Mouse (Mus musculus): ENCODE data around the gene Lrrc23. TPM values are rescaled to one million over a fixed set of nuclear protein-coding genes. Genes with fewer than 3 reads are reported as not detected.

The Lrrc23 gene
- total and polyA plus RNA-seq, 3 experiments, result 0.11 TPM; not detected in 2

GRCm38 (mm10) chr6:124743647-124744046 lies 35.9 kb downstream of the Lrrc23 start:
- peaks cover 73% of the 10 kb centered on the region for H3K4me1 ChIP-seq (ENCODE audit: insufficient read depth, low read depth, low read length)
- H3K36me3 ChIP-seq (replicated peaks), result peaks cover 48% of the 10 kb centered on the region
- ATAC-seq (ENCODE audit: extremely low read depth, insufficient number of reproducible peaks, low FRiP score, poor library complexity, severe bottlenecking), result no peak

GRCm38 (mm10) chr6:124742839-124743514 lies 36.5 kb downstream of the Lrrc23 start:
- Histone ChIP-seq H3K4me3 (ENCODE audit: low read depth, low read length) (no peak overlapping the region), H3K9me3 (replicated peaks) (no peaks in the 10 kb centered on the region), H3K4me1 (ENCODE audit: insufficient read depth, low read depth, low read length) (peaks cover 79% of the 10 kb centered on the region), H3K27me3 (ENCODE audit: insufficient read depth, low read length) (peaks cover 3% of the 10 kb centered on the region; the same call in 1 of the 2 replicates), H3K36me3 (replicated peaks) (peaks cover 45% of the 10 kb centered on the region)
- DNase-seq (ENCODE audit: low spot score), result no peak
- no peak for TF ChIP-seq POLR2AphosphoS5 (IDR thresholded peaks at IDR 0.05; ENCODE audit: insufficient replicate concordance, low read depth, low read length)
- TF ChIP-seq GATA1 (IDR thresholded peaks at IDR 0.05; ENCODE audit: borderline replicate concordance, low read length), result no peak
- no peak for TF ChIP-seq TAL1 (conservative IDR thresholded peaks at IDR 0.05; ENCODE audit: low read depth, low read length)
- no peak for TF ChIP-seq CTCF (IDR thresholded peaks at IDR 0.05; ENCODE audit: low read depth, low read length)
- no peak for TF ChIP-seq GATA2 (IDR thresholded peaks at IDR 0.05; ENCODE audit: borderline replicate concordance, low read depth, low read length)
- ATAC-seq (ENCODE audit: extremely low read depth, insufficient number of reproducible peaks, low FRiP score, poor library complexity, severe bottlenecking), result no peak

More at GRCm38 (mm10) chr6:124743647-124744046, 35.9 kb downstream of the Lrrc23 start:
- peaks cover 3% of the 10 kb centered on the region; the same call in 1 of the 2 replicates for H3K27me3 ChIP-seq (ENCODE audit: insufficient read depth, low read length)
- TF ChIP-seq TAL1 (conservative IDR thresholded peaks at IDR 0.05; ENCODE audit: low read depth, low read length) (no peak), CTCF (IDR thresholded peaks at IDR 0.05; ENCODE audit: low read depth, low read length) (no peak), GATA2 (IDR thresholded peaks at IDR 0.05; ENCODE audit: borderline replicate concordance, low read depth, low read length) (no peak), POLR2AphosphoS5 (IDR thresholded peaks at IDR 0.05; ENCODE audit: insufficient replicate concordance, low read depth, low read length) (no peak), GATA1 (IDR thresholded peaks at IDR 0.05; ENCODE audit: borderline replicate concordance, low read length) (no peak)
- no peaks in the 10 kb centered on the region for H3K9me3 ChIP-seq (replicated peaks)
- no peak for DNase-seq (ENCODE audit: low spot score)
- H3K4me3 ChIP-seq (ENCODE audit: low read depth, low read length), result no peak overlapping the region

- TF ChIP-seq TAL1 (conservative IDR thresholded peaks at IDR 0.05; ENCODE audit: low read depth, low read length) (no peak), CTCF (IDR thresholded peaks at IDR 0.05; ENCODE audit: low read depth, low read length) (no peak), POLR2AphosphoS5 (IDR thresholded peaks at IDR 0.05; ENCODE audit: insufficient replicate concordance, low read depth, low read length) (no peak), GATA2 (IDR thresholded peaks at IDR 0.05; ENCODE audit: borderline replicate concordance, low read depth, low read length) (no peak), GATA1 (IDR thresholded peaks at IDR 0.05; ENCODE audit: borderline replicate concordance, low read length) (no peak)
- Histone ChIP-seq H3K36me3 (replicated peaks) (peaks cover 33% of the 10 kb centered on the region), H3K4me3 (ENCODE audit: low read depth, low read length) (peak overlapping the region; percentile 41; the same call in 1 of the 2 replicates), H3K4me1 (ENCODE audit: insufficient read depth, low read depth, low read length) (peaks cover 78% of the 10 kb centered on the region), H3K27me3 (ENCODE audit: insufficient read depth, low read length) (no peaks in the 10 kb centered on the region), H3K9me3 (replicated peaks) (no peaks in the 10 kb centered on the region)
- DNase-seq (ENCODE audit: low spot score) (no peak), ATAC-seq (ENCODE audit: extremely low read depth, insufficient number of reproducible peaks, low FRiP score, poor library complexity, severe bottlenecking) (no peak)
These were observed 37.7 kb downstream of the Lrrc23 start for GRCm38 (mm10) chr6:124741842-124742241.

GRCm38 (mm10) chr6:124740888-124741761 lies 38.4 kb downstream of the Lrrc23 start, which contains the start of gene Grcc10:
Gene Grcc10, minus strand, starts transcription at chr6:124741374.
- TF ChIP-seq GATA2 (IDR thresholded peaks at IDR 0.05; ENCODE audit: borderline replicate concordance, low read depth, low read length), result no peak
- peak; percentile 67; the same call in 1 of the 2 replicates for TF ChIP-seq POLR2AphosphoS5 (IDR thresholded peaks at IDR 0.05; ENCODE audit: insufficient replicate concordance, low read depth, low read length)
- Histone ChIP-seq H3K36me3 (replicated peaks) (peaks cover 30% of the 10 kb centered on the region), H3K4me1 (ENCODE audit: insufficient read depth, low read depth, low read length) (peaks cover 73% of the 10 kb centered on the region), H3K9me3 (replicated peaks) (no peaks in the 10 kb centered on the region), H3K27me3 (ENCODE audit: insufficient read depth, low read length) (no peaks in the 10 kb centered on the region), H3K4me3 (ENCODE audit: low read depth, low read length) (peak within 1 kb of the TSS; percentile 72)
- peak; percentile 74 for ATAC-seq (ENCODE audit: extremely low read depth, insufficient number of reproducible peaks, low FRiP score, poor library complexity, severe bottlenecking)
- peak; percentile 99 for DNase-seq (ENCODE audit: low spot score)

GRCm38 (mm10) chr6:124740211-124740887 lies 39.2 kb downstream of the Lrrc23 start:
- Histone ChIP-seq H3K9me3 (replicated peaks) (no peaks in the 10 kb centered on the region), H3K27me3 (ENCODE audit: insufficient read depth, low read length) (no peaks in the 10 kb centered on the region), H3K36me3 (replicated peaks) (peaks cover 30% of the 10 kb centered on the region), H3K4me3 (ENCODE audit: low read depth, low read length) (peak overlapping the region; percentile 72), H3K4me1 (ENCODE audit: insufficient read depth, low read depth, low read length) (peaks cover 68% of the 10 kb centered on the region)
- ATAC-seq (ENCODE audit: extremely low read depth, insufficient number of reproducible peaks, low FRiP score, poor library complexity, severe bottlenecking), result peak; percentile 24
- peak; percentile 65 for DNase-seq (ENCODE audit: low spot score)
- TF ChIP-seq GATA1 (IDR thresholded peaks at IDR 0.05; ENCODE audit: borderline replicate concordance, low read length), result no peak
- no peak for TF ChIP-seq GATA2 (IDR thresholded peaks at IDR 0.05; ENCODE audit: borderline replicate concordance, low read depth, low read length)
- TF ChIP-seq POLR2AphosphoS5 (IDR thresholded peaks at IDR 0.05; ENCODE audit: insufficient replicate concordance, low read depth, low read length), result peak; percentile 100
- TF ChIP-seq CTCF (IDR thresholded peaks at IDR 0.05; ENCODE audit: low read depth, low read length), result no peak
